Mouse (Mus musculus) cerebellum, postnatal 4 days (tissue): Measurements from ENCODE around the gene Mrpl42.

Source experiments
- DNase-seq, 2 experiments: peaks; one replicate each; pipeline ENCODE4 v3.0.0; 2022; ENCODE audit warnings: low spot score in 2 of 2, mixed read lengths in 1 of 2

The Mrpl42 gene

GRCm38 (mm10) chr10:95515293-95515931 lies 13.7 kb upstream of the Mrpl42 start:
- peak in 1 of 2 experiments; percentile 27 for DNase-seq

- DNase-seq: peak; percentile 95 to 97
Measured at GRCm38 (mm10) chr10:95514656-95515292, 13.0 kb upstream of the Mrpl42 start, which contains the start of gene Ube2n. Gene Ube2n, plus strand, starts transcription at chr10:95515145.

DNA sequence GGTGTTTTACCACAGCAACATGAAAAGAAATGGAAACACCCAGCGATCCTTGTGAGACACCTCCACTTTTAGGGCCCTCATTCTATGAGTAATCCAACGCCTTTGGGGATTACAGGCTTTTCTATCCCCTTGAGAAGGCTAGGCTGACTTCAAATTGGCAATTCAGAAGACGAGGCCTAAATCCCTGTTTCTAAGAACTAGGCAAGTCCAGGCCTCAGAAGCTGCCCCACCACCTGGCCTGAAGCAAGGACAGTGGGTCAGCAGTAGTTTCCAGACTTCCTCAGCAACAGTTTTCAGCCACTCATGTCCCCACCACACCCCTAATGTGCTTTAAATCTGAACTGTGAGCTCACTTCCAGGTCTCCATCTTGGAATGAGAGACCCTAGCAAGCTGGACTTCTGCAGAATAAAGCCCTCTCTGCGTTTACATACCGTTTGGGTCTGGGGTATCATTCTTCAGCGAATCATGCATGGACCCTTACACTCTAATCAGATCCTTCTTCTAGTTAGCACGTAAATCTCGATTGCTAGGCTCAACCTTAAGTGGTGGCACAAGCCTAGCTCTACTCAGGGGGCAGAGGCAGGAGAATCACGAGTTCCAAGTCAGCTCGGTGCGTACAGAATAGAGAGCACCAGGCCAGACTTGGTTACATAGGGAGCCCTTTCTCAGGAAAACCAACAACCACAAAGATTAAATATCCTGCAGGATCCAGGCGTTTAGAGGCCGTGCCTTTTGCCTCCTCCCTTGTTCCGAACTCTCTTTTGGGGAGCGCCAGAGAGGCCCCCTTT lies 12.2 kb upstream of the Mrpl42 start:
- peak in 1 of 2 experiments; percentile 21 for DNase-seq

GRCm38 (mm10) chr10:95512635-95513034 lies 10.9 kb upstream of the Mrpl42 start:
- no peak for DNase-seq

GRCm38 (mm10) chr10:95509263-95509662 lies 7.5 kb upstream of the Mrpl42 start:
- DNase-seq: no peak

DNA sequence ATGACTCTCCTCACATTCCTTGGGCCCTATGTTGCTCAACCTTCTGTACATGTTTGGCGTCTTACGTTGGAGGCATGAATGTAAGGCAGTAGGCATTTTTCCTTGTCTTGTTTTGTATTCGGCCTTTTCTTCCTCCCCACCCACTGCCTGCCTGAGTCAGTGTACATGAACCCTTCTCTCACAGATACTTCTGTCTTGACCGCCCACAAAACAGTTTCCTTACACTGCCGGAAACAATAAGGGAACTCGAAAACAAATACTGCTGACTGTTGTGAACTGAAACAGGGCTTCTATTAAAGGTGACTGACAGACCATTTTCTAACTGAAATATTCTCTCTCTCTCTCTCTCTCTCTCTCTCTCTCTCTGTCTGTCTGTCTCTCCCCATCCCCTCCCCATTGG lies 7.1 kb upstream of the Mrpl42 start:
- DNase-seq: no peak

DNA sequence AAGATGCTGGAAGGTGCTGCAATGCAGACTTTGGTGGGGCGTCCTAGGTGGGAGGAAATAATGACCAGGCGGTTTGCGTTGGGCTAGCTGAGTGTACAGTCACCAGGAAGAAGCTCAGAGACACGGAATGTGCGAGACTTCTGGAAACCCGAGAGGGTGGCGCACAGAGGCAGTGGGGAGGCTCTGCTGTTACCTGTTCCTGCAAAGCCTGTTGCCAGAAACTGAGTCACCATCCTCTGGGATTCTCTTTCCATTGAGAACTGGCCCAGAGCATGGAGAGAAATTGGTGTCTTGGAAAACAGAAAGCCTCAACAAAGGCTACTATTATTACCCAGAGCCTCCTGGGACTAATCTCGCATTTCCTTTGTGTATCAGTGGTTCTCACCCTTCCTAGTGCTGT lies 6.4 kb upstream of the Mrpl42 start:
- DNase-seq: no peak

- no peak for DNase-seq
Measured at GRCm38 (mm10) chr10:95504341-95504740, 2.6 kb upstream of the Mrpl42 start.

DNA sequence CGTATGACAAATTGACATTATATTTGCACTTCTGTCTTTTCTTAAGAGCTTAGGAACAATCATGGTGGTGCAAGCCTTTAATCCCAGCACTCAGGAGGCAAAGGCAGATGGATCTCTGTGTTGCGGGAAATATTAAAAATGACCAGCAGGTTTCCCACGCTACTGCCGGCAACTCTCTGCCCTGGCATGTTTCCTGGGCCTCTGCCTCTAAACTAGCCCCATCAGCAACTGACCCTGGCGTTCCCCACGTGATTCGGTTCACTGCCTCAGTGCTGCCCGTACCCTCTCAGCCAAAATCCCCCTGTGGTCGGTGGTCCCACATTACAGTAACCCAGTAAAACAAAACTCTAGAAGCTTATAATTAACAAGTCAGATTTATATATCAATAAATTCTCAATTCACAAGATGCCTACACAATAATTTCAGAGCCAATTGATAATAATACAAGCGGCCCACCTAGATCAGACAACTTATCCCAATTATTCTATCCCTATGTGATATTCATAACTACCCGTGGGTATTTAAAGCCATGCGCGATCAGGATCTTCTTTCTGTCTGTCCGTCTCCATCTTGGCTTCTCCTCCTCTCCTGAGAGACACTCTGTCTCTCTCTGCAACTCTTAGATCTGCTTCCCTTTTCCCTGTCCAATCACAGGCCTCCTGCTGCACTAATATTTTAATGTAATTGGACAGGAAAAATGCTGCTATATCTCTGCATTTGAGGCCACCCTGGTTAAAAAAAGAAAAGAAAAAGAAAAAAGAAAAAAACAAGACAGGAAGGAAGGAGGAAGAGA lies 1.9 kb upstream of the Mrpl42 start:
- no peak for DNase-seq

DNA sequence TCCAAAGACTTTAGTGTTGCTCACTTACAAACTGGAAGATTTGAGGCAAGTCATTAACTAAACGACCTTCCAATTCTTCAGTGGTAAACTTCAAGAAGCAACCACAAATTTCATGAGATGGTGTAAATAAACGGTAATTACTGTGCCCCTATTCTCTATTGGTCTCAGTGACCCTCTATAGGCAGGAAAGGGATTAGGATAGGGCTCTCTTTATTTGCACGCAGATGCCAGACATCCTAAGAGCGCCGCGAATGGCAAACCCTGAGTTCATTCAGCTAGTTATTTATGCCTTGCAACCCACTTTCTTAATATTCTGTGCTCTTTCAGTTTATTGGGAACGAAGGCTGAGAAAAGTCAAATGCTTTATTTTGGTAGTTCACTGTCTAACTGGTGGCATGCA lies 707 bp downstream of the Mrpl42 start:
- no peak for DNase-seq

DNA sequence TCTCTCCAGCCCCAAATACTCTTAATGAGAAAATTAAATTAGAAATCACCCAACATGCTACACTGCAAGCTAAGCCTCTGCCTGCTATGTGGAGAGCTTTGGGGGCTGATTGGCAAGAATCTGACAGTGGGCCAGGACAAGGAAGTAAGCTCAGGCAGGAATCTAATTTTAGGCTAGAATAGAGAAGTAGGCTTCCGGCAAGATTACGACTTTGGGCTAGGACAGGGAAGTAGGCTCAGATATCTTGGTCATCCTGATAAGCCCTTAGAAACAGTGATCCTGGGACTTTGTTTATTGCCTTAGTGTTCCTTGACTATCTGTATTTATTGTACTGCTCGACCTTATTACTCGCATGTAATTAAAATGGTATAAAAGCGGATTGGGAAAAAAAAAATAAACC lies 7.5 kb downstream of the Mrpl42 start:
- DNase-seq: no peak

GRCm38 (mm10) chr10:95489653-95490052 lies 12.1 kb downstream of the Mrpl42 start:
- DNase-seq: no peak

- no peak for DNase-seq
Measured at GRCm38 (mm10) chr10:95477516-95477915, 24.2 kb downstream of the Mrpl42 start.

DNA sequence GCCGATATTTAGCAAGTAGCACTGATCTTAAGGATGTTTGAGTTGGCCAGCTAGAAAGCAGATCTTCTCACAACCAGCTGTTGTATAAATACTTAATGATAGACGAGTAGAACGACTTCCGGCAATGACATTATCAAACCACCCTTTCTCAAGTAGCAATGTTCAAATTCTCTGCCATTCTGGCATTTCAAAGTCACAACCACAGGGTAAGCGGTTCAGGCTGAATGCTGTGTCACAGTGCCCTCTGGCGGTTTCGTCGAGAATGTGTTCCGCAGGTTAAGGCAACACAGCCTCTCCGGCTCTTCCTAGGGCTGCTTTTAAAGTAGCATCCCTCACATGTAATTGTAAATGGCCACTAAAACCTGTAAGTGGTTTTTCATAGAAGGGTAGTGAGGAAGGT lies 25.8 kb downstream of the Mrpl42 start:
- peak; percentile 86 to 88 for DNase-seq

- DNase-seq: no peak
Measured at GRCm38 (mm10) chr10:95471889-95472547, 29.7 kb downstream of the Mrpl42 start.

DNA sequence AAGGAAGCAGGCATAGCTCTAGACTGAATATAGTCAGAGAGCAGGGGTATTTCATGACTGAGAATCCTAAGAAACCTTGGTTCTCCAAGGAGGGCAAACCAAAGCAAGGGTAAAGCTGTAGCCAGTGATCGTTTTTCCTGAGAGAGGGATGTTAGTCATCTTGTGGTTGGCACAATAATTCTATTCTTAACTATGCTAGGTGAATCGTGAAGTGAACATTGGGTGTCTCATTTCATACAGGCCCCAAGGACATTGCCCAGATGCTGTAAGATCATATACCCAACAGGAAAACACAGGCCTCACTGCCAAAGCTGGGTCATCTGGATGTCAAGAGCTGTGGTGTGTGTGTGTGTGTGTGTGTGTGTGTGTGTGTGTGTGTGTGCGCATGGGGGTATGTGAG lies 30.6 kb downstream of the Mrpl42 start:
- DNase-seq: no peak

GRCm38 (mm10) chr10:95468894-95469293 lies 32.8 kb downstream of the Mrpl42 start:
- no peak for DNase-seq

- DNase-seq: no peak
Measured at GRCm38 (mm10) chr10:95465485-95465896, 36.2 kb downstream of the Mrpl42 start.

- DNase-seq: no peak
Measured at GRCm38 (mm10) chr10:95464527-95464926, 37.2 kb downstream of the Mrpl42 start.

DNA sequence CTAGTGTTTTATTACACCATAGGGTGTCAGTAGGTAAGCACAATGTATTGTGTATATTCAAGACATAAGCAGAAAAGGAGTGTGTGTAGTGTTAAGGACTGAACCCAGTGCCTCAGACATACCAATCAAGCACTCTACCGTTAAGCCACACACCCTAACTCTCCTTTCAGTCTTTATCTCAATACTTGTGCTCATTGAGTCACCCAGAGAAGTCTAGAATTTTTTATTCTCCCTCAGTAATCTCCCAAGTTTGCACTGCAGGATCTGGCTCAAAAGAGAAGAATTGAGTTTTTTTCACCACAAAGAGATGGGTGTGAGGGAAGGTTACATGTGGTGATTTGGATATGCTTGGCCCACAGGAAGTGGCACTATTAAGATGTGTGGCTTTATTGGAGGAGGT lies 39.5 kb downstream of the Mrpl42 start:
- no peak for DNase-seq

DNA sequence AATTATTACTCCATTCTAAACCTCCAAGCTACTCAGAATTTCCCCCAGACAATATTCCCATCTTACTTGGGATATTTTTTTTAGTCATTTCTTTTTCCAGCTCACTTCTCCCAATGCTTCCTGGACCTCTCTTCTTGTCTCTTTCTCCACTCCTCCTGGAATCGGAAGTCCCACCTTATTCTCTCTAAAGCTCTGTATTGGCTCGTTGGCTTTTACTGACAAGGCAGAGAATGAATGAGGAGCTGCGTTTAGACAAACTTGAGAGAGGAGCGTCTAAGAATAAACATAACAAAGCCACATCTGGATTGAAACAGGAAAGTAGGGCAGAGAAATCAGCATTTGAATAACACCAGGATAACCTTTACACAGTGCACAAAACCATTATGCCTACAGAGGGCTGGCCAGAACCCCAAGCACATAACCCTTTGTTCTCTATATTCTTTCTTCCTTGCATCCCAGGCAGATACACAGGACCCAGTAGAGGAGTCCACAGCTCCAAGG lies 40.6 kb downstream of the Mrpl42 start:
- no peak for DNase-seq
